Mouse (Mus musculus) small intestine, adult 2 months (tissue): ENCODE measurements around the gene Ctdnep1. TPM values are rescaled to one million over a fixed set of nuclear protein-coding genes. Genes with fewer than 3 reads are reported as not detected.
A peak's percentile ranks its signal among the peaks of the same experiment; 100 is the strongest.

Experiments
- H3K27ac ChIP-seq: fragments of 200-500 bp; 2 replicates; pipeline ENCODE4 v1.5.1; 2012; ENCODE audit warnings: low read depth, low read length, control low read depth, inconsistent platforms; ENCODE audit not compliant: insufficient read depth
- H3K27me3 ChIP-seq: fragments of 200-500 bp; 2 replicates; pipeline ENCODE4 v1.6.1; 2012; ENCODE audit warnings: mild to moderate bottlenecking, moderate library complexity, low read length, inconsistent platforms; ENCODE audit not compliant: control insufficient read depth, insufficient read depth
- H3K36me3 ChIP-seq: fragments of 200-500 bp; 2 replicates; pipeline ENCODE4 v1.6.1; 2012; ENCODE audit warnings: mild to moderate bottlenecking, low read length, control low read depth, inconsistent platforms; ENCODE audit not compliant: control insufficient read depth, insufficient read depth
- H3K4me1 ChIP-seq: fragments of 200-500 bp; 2 replicates; pipeline ENCODE4 v1.6.1; 2012; ENCODE audit warnings: low read length, inconsistent platforms, mixed read lengths; ENCODE audit not compliant: control insufficient read depth, insufficient read depth, insufficient read length
- H3K4me3 ChIP-seq: fragments of 200-500 bp; 2 replicates; pipeline ENCODE4 v1.5.1; 2012; ENCODE audit warnings: low read depth, mild to moderate bottlenecking, control low read depth, inconsistent platforms, low read length, moderate library complexity
- CTCF ChIP-seq: fragments of 200-500 bp; IDR thresholded peaks from 2 replicates; pipeline ENCODE4 v1.5.1; 2012; ENCODE audit warnings: low read depth, mild to moderate bottlenecking, control low read depth, inconsistent platforms, low read length, moderate library complexity, mixed read lengths; ENCODE audit not compliant: insufficient replicate concordance, insufficient read length; ENCODE audit errors: extremely low read depth
- POLR2A ChIP-seq: fragments of 200-500 bp; IDR thresholded peaks from 2 replicates; pipeline ENCODE4 v1.6.1; 2012; ENCODE audit warnings: low read depth, mild to moderate bottlenecking, control low read depth, inconsistent platforms, low read length, moderate library complexity
- WGBS: fragments of 180-500 bp; shearing (Covaris S2); methylation state at CpG from one replicate; pipeline ENCODE4 v1.1.7; 2018; 5-methylcytosine and 5-hydroxymethylcytosine counted together
- polyA plus RNA-seq: library from polyadenylated mRNA; depleted of rRNA; stranded (reverse); fragments of >200 nt; gene quantifications from 2 replicates; pipeline ENCODE4 v1.2.3, GENCODE M21; 2012

The Ctdnep1 gene
- polyA plus RNA-seq, 1 experiment = 116 TPM

GRCm38 (mm10) chr11:69995391-69995960, 14.5 kb downstream of the Ctdnep1 start, which contains the start of gene Phf23:
Gene Phf23 (plus strand): TSS chr11:69995777.
- peaks cover 5% of the 10 kb centered on the region for H3K4me1 ChIP-seq
- under 1% methylated on average over 36 of the region's 36 CpGs for WGBS

GRCm38 (mm10) chr11:69996161-69997061, 15.5 kb downstream of the Ctdnep1 start:
- under 1% methylated on average over 65 of the region's 66 CpGs for WGBS
- TF ChIP-seq CTCF = no peak
- no peak for TF ChIP-seq POLR2A
- H3K4me1 ChIP-seq = peaks cover 9% of the 10 kb centered on the region

More at GRCm38 (mm10) chr11:69995391-69995960, 14.5 kb downstream of the Ctdnep1 start, which contains the start of gene Phf23:
- no peaks in the 10 kb centered on the region for H3K27me3 ChIP-seq
- peaks cover 38% of the 10 kb centered on the region for H3K36me3 ChIP-seq
- H3K27ac ChIP-seq = peak within 1 kb of the TSS; percentile 89
- TF ChIP-seq CTCF (peak; percentile 32; the same call in 1 of the 2 replicates), POLR2A (peak; percentile 83)
- peak within 1 kb of the TSS; percentile 91 for H3K4me3 ChIP-seq

GRCm38 (mm10) chr11:69997070-69997509, 16.1 kb downstream of the Ctdnep1 start:
- 1% methylated on average over 38 of the region's 44 CpGs for WGBS
- Histone ChIP-seq H3K27ac (peak overlapping the region; percentile 82), H3K4me3 (peak overlapping the region; percentile 91), H3K36me3 (peaks cover 38% of the 10 kb centered on the region), H3K27me3 (no peaks in the 10 kb centered on the region), H3K4me1 (peaks cover 10% of the 10 kb centered on the region)
- TF ChIP-seq POLR2A (peak; percentile 92), CTCF (no peak)

More at GRCm38 (mm10) chr11:69996161-69997061, 15.5 kb downstream of the Ctdnep1 start:
- Histone ChIP-seq H3K27ac (peak overlapping the region; percentile 89), H3K27me3 (no peaks in the 10 kb centered on the region), H3K36me3 (peaks cover 38% of the 10 kb centered on the region), H3K4me3 (peak overlapping the region; percentile 91)

GRCm38 (mm10) chr11:69998567-69999491, 17.9 kb downstream of the Ctdnep1 start:
- Histone ChIP-seq H3K36me3 (peaks cover 30% of the 10 kb centered on the region), H3K27me3 (no peaks in the 10 kb centered on the region), H3K4me3 (no peak overlapping the region), H3K4me1 (peaks cover 6% of the 10 kb centered on the region; the same call in 1 of the 2 replicates), H3K27ac (no peak overlapping the region)
- TF ChIP-seq POLR2A (no peak), CTCF (peak; percentile 11; the same call in 1 of the 2 replicates)
- WGBS = 92% methylated on average over 27 of the region's 27 CpGs

GRCm38 (mm10) chr11:69999666-70000065, 18.7 kb downstream of the Ctdnep1 start:
- Histone ChIP-seq H3K27ac (no peak overlapping the region), H3K4me3 (no peak overlapping the region), H3K36me3 (peaks cover 23% of the 10 kb centered on the region), H3K27me3 (no peaks in the 10 kb centered on the region), H3K4me1 (peaks cover 6% of the 10 kb centered on the region; the same call in 1 of the 2 replicates)
- TF ChIP-seq POLR2A (no peak), CTCF (no peak)
- 72% methylated on average over 8 of the region's 8 CpGs for WGBS

- TF ChIP-seq POLR2A (peak; percentile 63; the same call in 1 of the 2 replicates), CTCF (no peak)
- WGBS = 1% methylated on average over 48 of the region's 48 CpGs
- peaks cover 6% of the 10 kb centered on the region; the same call in 1 of the 2 replicates for H3K4me1 ChIP-seq
Observed at GRCm38 (mm10) chr11:70000396-70000898, 19.5 kb downstream of the Ctdnep1 start, which contains the start of gene Dvl2. Gene Dvl2 (plus strand): TSS chr11:70000595.

More at GRCm38 (mm10) chr11:70000396-70000898, 19.5 kb downstream of the Ctdnep1 start, which contains the start of gene Dvl2:
- Histone ChIP-seq H3K36me3 (peaks cover 21% of the 10 kb centered on the region), H3K27ac (peak within 1 kb of the TSS; percentile 72), H3K4me3 (peak within 1 kb of the TSS; percentile 77), H3K27me3 (no peaks in the 10 kb centered on the region)
